Mouse (Mus musculus) small intestine, adult 2 months (tissue): ENCODE measurements around the gene Cpn1.

Source experiments
- CTCF ChIP-seq: fragments of 200-500 bp; IDR thresholded peaks from 2 replicates; pipeline ENCODE4 v1.5.1; 2012; ENCODE audit warnings: low read depth, mild to moderate bottlenecking, control low read depth, inconsistent platforms, low read length, moderate library complexity, mixed read lengths; ENCODE audit not compliant: insufficient replicate concordance, insufficient read length; ENCODE audit errors: extremely low read depth
- POLR2A ChIP-seq: fragments of 200-500 bp; IDR thresholded peaks from 2 replicates; pipeline ENCODE4 v1.6.1; 2012; ENCODE audit warnings: low read depth, mild to moderate bottlenecking, control low read depth, inconsistent platforms, low read length, moderate library complexity

- TF ChIP-seq POLR2A = no peak
- no peak for TF ChIP-seq CTCF
These were observed 20.8 kb upstream of the Cpn1 start for GRCm38 (mm10) chr19:44007186-44007585.
